Mouse (Mus musculus) C2C12 (cell line): ENCODE data around the gene Sbno1.

Experiments used
- CEBPB ChIP-seq: IDR thresholded peaks from one replicate; pipeline ENCODE4 v1.6.1; 2011; ENCODE audit warnings: low read depth, mild to moderate bottlenecking, control low read depth, moderate library complexity
- CTCF ChIP-seq: IDR thresholded peaks from one replicate; pipeline ENCODE4 v1.5.1; 2011; ENCODE audit not compliant: control insufficient read depth, insufficient read depth, insufficient read length
- FOSL1 ChIP-seq: IDR thresholded peaks from one replicate; pipeline ENCODE4 v1.8.0; 2011; ENCODE audit warnings: mild to moderate bottlenecking, low read length; ENCODE audit not compliant: poor library complexity, insufficient read depth, severe bottlenecking
- MAX ChIP-seq: IDR thresholded peaks from one replicate; pipeline ENCODE4 v1.6.1; 2011; ENCODE audit warnings: mild to moderate bottlenecking, control low read depth
- MYOD1 ChIP-seq: IDR thresholded peaks from one replicate; pipeline ENCODE4 v1.6.1; 2011; ENCODE audit warnings: low read depth; ENCODE audit not compliant: control insufficient read depth, insufficient read length
- MYOG ChIP-seq: IDR thresholded peaks from one replicate; pipeline ENCODE4 v1.6.1; 2011; ENCODE audit not compliant: control insufficient read depth, insufficient read length; ENCODE audit errors: extremely low read depth
- USF1 ChIP-seq: IDR thresholded peaks from one replicate; pipeline ENCODE4 v1.6.1; 2011; ENCODE audit warnings: low read depth, mild to moderate bottlenecking, control low read depth, moderate library complexity

DNA sequence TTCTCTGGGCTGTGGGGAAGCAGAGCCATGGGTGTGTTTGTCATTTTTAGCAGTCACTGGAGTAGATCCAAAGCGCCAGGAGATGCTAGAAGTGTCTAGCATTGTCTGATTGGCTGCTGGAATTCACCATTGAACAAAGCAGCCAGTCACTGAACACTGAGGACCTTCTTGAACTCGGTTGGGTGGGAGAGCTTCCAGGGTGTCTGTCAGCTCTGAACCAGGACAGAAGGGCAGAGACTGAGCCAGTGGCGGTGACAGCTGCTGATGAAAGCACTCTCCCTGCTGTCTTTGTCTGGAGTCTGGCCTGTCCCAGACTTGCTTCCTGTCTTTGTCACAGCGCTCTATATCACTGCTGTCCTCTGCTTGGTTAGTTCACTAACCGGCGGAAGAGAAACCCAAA is 91.4 kb downstream of the Sbno1 start:
- TF ChIP-seq CTCF: no peak
- no peak for TF ChIP-seq FOSL1
- no peak for TF ChIP-seq MAX
- no peak for TF ChIP-seq USF1
- no peak for TF ChIP-seq MYOG
- TF ChIP-seq CEBPB: no peak
- no peak for TF ChIP-seq MYOD1
